Mouse (Mus musculus) urinary bladder, adult 18-20 months (tissue): ENCODE results near the gene Haus4.
A peak's percentile ranks its signal among the peaks of the same experiment; 100 is the strongest.

Experiments used
- DNase-seq, 2 experiments: peaks; one replicate each; pipeline ENCODE4 v3.0.0; 2022; ENCODE audit warnings: low spot score in 2 of 2, mixed read lengths in 2 of 2

Haus4 gene

DNA sequence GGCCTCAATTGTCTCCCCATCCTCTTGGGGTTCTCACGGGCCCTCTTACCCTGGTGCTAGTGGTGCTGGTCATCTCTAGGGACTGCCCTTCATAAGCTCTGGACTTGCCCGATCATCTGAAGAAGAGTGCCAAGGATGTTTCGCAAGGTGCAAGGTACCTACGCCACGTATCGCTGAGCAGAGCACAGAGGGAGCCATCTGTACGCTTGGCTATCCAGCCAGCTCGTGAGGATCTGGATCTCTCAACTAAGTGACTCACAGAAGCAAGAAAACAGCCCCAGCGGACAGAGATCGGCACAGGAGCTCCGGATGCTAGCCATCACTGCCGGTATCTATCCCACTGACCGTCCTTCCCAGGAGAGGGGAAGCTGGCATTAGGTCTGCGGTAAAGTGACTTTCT is 57.7 kb downstream of the Haus4 start:
- DNase-seq: no peak

DNA sequence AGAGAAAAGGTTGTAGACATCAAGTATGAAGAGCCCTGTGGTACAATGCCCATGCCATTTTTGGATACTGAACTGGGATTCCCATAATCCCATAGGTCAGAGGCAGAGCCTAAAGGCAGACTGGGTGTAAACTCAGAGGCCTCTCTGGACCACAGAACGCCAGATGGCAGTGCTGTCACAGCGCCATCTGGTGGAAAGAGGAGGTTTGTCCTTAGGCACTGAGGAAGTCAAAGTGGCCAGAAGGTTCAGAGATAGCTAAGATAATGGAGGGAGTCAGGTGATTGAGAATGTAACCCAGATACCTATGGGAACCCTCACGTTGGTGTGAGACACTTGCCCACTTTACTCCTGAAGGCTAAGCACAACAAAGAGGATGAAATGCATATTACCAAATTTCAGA is 60.2 kb downstream of the Haus4 start:
- DNase-seq: peak in 1 of 2 experiments; percentile 25

DNA sequence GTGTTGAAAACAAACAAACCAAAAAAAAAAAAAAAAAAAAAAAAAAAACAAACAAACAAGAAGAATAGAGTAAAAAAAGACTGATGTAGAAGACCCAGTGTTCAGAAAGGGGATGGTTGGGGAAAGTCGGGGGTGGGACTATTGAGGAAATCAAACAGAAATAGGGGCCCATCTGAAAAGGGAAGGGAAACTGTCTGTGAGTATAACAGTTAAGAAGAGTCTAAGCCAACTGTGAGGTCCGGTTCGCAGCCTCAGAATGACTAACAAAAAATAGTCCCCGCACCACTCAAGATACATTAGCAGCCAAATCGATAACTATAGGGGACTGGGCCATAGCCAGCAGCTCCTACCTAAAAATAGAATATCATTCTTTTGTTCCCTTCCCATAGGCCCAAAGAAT is 61.2 kb downstream of the Haus4 start:
- DNase-seq: no peak

DNA sequence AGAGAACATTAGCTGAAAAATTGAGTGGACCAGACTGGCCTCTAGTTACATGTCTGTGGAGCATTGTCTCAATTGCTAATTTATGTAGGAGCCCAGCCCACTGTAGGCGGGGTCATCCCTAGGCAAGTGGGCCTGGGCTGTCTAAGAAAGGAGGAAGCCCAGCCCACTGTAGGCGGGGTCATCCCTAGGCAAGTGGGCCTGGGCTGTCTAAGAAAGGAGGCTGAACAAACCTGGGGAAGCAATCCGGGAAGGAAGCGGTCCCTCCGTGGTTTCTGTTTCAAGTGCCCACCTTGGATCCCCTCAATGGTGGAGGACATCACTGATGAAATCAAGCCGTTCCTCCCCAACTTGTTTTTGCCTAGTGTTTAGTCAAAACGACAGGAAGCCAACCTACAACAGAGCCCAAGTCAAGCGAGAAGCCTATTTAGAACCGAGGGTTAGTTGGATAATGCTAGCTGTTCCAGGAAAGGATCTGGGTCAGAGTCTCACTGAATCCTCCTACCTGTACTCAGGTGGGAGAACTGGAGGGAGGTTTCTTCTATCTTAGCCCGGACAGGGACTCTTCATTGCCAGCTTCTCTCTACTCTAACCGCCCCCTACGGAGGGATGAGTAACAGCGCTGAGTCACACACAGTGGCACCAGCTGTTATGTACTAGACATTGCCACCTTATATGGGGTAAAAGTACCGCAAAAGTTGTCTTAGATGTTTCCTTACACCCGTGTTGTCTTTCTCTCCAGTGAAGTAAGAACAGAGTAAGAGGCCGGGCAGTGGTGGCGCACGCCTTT is 61.9 kb downstream of the Haus4 start:
- no peak for DNase-seq
